Mouse (Mus musculus): ENCODE data around the gene Dnajc2.

The Dnajc2 gene

DNA sequence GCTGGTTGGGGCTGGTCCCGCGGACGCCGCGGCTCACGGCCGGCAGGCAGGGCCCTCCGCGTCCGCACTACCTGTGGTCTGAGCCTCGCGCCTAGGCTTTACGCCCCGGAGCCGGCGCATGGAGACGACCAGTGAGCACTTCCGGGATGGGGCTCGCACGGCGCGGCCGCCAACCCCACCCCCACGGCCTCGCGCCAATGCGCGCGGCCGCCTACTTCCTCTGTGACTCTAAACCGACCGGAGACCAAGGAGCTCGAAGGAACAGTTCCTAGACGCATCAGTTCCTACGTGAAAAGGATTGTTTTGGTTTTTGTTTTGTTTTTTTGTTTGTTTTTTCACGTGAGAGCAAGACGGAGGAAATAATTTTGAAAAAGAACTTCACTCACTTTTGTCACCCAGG is at the start of gene Dnajc2, which contains the start of gene Psmc2:
Gene Dnajc2, minus strand, starts transcription at position 199 of the 400 bp plus-strand sequence.
Gene Psmc2, plus strand, starts transcription at position 231 of the 400 bp plus-strand sequence.
- peak; percentile 88 for ATAC-seq (ENCODE audit: low TSS enrichment)

DNA sequence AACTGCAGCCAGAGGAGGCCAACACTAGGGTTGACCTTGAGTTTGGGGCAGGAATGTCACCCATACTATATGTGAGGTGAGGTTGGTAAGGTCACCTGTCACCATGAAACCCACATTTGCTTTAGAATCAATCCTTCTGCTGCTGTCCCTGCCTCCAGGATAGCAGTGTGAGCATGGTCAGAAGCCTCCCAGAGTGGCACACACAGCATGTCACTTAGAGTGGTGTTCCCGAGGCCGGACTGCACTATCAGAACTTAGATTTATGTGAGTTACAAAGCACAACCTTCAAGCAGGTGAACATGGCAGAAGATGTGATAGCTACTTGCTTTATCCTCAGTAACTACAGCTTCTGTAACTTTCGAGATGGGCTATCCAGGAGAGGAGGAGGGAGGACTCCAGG is 46.7 kb upstream of the Dnajc2 start:
- no peak for ATAC-seq (ENCODE audit: low TSS enrichment)

DNA sequence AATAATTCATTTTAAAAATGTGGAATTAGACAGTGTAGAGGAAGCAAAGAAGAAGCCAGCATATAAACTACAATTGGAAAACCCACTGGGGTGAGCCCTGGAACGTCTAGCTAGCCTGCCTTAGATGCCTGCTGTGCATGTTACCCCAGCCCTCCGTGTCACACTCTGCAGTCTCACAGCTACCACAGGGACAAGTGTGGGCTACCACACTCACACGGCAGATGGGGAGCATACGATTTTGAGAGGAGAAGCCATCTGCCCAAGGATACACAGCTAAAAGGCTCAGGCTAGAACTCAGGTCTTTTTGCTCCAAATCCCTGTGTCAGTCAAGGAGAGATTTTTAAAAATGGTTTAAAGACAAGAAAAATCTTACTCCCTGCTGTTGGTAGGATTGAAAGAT is 43.8 kb upstream of the Dnajc2 start:
- ATAC-seq (ENCODE audit: low TSS enrichment) = peak; percentile 91

DNA sequence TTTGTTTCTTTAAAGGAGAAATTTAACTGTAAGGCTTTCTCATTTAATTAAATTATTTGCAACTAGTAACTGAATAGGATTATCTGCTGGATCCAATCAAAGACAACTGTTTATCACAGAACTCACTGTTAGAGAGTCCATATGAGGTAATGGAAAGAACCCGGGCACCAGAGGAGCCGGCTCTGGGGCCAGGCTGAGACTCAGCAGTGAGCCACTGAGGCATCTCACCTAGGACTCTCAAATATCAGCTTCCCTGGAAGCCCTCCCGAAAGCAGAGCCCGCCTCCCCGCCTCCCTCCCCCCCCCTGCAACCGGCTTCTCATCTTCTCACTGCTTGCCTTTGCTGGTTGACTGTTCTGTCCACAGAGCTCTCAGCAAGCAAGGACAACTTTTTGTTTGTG is 42.6 kb upstream of the Dnajc2 start:
- ATAC-seq (ENCODE audit: low TSS enrichment) = no peak

GRCm38 (mm10) chr5:21826370-21826769 is 41.3 kb upstream of the Dnajc2 start:
- no peak for ATAC-seq (ENCODE audit: low TSS enrichment)

DNA sequence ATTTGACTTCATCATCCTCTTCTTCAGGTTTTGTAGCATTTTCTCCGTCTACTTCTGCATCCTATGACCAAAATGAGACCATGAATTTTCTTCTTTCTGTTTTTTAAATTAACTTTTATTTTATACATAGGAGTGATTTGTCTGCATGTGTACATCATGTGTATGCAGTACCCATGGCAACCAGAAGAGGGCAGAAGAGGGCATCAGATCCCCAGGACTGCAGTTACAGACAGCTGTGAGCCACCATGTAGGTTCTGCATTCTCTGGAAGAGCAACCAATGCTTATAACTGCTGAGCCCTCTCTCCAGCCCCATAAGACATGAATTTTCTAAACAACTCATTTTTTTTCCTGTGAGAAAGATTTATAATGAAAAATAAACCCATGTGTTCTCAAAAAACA is 28.9 kb upstream of the Dnajc2 start:
- no peak for ATAC-seq (ENCODE audit: low TSS enrichment)

DNA sequence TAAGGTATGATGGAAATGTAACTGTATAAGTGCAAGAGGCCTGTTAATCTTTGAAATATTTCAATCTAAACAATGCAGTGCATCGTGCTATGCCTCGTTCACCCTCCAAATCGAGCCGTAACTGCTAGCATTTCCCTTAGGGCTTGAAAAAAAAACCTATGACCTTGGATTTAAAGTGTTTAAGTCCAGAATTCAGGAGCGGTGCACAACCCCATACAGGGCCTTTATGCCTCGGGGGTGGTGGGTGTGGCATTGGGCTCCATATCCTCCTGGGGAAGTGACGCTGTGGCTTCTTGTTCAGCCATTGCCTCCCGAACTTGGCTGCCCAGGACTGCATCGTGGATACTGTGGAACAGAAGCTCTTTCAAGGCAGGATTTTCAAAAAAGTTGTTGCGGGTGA is 25.9 kb upstream of the Dnajc2 start:
- ATAC-seq (ENCODE audit: low TSS enrichment) = no peak

DNA sequence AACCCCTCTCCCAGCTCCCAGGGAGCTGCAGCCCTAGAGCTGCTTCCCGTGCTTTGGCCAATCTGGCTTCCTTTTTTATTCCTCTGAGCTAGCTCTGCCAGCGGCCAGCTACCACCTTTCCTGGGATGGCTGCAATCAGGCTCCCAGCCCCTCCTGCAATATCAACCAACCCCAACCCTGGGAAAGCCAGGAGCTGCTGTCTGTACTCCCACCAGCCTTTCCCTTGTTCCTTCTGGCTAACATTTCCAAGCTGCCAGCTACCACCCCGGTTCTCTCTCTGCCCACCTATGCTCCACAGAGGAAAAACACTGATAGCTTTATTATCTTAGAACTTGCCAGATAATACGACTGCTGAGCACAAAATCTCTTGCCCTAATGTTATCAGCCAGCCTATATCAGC is 19.8 kb upstream of the Dnajc2 start:
- ATAC-seq (ENCODE audit: low TSS enrichment) = peak; percentile 82

DNA sequence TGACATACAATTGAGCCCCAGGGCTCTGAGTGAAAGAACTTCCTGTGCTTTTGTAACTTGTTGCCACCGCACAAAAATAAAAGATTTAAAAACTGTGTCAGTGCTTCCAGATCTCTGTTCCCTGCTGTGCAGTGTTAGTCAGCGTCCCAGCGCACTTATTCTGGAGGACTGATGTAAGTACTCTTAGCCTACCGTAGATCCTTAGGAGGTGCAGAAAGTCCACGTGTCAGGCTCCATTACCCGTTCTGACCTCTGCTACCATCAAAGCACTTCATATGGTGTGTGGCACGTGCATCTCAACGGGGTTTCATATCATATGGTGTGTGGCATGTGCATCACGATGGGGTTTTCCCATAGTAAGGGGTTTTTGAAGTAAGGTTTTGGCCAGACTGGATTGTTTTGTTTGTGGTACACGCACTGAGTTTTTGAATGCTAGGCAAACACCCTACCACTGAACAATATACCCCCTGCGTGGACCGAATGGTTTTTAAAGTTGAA is 18.7 kb upstream of the Dnajc2 start:
- 0 out of 2 replicates have a peak, but pooled peaks have one; percentile 26 for ATAC-seq (ENCODE audit: low TSS enrichment)

DNA sequence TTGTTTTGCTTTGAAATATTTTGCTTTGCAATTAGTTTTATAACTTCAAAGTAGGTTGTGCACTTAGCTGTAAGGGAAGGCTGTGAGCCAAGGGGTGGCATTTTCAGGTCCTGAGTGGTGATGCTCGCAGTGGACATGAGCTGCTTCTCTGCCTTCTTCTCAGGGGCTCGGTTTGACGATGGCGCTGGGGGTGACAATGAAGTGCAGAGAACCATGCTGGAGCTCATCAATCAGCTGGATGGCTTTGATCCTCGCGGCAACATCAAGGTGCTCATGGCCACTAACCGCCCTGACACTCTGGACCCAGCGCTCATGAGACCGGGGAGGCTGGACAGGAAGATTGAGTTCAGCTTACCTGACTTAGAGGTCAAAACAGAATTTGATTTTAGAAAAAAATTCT is 17.9 kb upstream of the Dnajc2 start:
- no peak for ATAC-seq (ENCODE audit: low TSS enrichment)

DNA sequence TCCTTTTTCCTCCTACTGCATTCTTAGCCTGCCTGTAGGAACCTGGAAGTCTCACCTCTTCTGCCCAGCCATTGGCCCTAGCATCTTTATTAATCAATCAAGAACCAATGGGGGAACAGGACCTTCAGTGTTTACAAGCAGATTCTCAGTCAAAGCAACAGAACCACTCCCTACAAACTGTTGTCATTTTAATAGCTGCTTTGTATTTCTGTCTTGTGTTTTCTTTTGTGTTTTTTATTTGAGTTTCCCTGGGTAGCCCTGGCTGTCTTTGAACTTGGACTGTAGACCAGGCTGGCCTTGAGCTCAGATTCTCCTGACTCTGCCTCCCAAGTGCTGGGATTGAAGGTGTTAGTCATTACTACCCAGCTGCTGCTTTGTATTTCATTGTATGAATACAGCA is 7.1 kb upstream of the Dnajc2 start:
- no peak for ATAC-seq (ENCODE audit: low TSS enrichment)

- no peak for ATAC-seq (ENCODE audit: low TSS enrichment)
Observed at GRCm38 (mm10) chr5:21789061-21789460, 4.0 kb upstream of the Dnajc2 start.

DNA sequence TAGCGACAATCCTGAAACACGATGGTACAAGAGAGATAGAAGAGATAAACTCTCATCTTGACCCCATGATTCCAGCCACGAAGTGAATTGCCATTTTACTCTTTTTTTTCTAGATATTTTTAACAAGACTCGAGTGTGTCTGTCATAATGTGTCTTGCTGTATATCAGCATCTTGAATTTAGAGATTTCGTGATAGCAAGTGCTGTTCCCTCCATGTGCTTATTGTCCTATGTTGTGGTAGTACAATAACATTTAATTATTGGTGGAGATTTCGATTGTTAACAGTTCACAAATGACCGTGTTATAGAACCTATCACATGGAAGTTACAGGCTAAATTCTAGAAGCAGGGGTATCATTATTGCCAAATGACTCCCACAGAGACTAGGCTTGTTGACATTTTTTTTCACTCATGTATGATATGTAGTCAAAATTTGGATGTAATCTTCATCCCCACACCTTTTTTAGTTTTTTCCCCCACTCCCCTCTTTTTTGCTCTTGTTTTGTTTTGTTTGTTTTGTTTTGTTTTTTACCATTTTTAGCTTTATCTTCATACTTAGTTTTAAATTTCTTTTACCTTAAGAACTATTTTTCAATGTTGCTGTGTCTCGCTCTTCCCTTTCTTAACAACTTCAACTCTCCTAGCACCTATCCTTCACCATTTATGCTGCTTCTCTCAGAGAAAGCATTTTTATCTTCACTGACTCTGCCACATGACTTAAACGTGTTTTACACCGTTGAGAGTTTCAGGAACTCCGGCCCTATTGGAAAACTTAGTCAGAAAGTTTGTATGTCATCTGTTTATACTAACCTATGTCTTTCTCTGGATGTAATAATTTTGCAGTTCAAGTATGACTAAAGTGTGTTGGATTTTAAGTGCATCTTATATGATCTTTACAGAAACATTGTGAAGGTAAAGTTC is 2.4 kb upstream of the Dnajc2 start:
- ATAC-seq (ENCODE audit: low TSS enrichment) = no peak

DNA sequence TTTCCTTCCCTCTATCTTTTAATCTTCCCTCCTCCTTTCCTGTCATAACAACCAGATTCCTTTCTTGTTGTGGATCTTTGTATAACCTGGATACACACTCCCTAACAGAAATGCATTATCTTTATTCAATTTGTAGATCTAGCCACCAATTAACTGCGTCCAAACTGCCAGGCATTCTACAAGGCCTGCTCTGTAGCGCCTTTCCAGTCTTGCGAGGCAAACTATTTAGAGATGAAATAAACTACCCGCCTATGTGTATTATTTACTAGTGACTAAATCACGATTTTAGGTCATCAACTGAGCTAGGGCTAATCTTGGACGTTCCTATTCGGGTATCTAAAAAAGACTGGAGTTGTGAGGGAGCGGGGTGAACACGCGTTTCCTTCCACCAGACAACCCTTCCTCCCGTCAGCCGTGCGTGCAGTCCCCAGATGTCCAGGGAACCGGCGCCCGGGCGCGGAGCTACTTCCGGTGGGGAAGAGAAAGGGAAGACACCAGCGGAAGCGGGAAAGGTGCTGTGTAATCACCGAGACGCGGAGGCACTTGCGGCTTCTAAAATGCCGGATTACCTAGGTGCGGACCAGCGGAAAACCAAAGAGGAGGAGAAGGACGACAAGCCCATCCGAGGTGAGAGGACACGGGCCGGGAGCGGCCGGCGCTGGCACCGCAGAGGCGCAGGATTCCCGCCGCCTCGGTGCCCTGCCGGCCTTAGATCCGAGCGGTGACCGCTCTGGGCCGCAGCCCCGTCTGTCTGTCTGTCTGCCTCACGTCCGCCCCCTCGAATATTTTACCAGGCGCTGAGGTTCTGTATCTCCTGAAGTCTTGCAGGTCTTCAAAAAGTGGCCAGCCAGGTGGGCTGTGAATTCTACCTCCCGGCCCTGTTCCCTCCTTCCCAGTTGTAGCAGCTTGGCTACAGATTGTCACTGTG is 1.5 kb upstream of the Dnajc2 start:
- ATAC-seq (ENCODE audit: low TSS enrichment) = peak; percentile 94

- ATAC-seq (ENCODE audit: low TSS enrichment) = no peak
Observed at GRCm38 (mm10) chr5:21785776-21786175, 725 bp upstream of the Dnajc2 start.

DNA sequence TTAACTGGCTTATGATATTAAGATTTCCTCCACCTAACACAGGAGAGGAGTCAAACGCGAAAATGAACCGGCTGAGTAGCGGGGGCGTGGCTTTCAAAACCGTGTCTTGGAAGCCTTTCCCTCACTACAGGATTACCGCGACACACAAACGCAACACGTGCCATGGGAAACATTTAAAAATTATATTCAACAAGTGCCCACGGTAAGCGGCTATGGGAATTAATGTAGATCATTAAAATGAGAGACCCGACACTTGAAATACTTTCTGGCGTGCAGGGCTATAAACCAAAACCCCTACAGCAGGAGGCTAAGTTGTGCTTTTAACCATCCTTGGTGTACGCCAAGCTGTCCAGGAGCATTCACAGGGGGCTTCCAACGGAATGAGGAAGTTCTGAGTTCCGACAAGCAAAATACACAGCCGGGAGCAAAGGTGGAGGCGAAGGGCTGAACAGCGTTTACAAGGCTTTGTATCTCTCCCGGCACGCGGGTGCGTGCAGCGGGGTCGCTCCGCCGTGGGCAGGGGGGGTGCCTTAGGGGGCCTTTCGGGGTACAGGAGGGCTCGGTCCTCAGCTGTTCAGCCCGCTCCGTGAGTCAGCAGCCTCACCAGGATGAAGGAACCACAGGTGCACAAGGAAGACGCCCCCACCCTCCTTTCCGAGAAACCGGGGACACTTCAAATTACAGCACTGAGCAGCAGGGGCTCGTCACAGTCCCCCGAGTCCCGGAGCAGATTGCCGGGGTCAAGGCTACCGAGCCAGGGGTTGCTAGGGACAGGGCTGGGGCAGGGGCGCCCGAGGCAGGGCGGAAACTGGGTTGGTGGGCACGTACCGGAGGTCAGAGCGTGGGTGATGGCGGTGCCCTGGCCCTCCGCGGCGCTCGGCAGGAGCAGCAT is 644 bp downstream of the Dnajc2 start:
- ATAC-seq (ENCODE audit: low TSS enrichment) = peak; percentile 22

- ATAC-seq (ENCODE audit: low TSS enrichment) = no peak
Observed at GRCm38 (mm10) chr5:21776491-21776890, 8.6 kb downstream of the Dnajc2 start.

- ATAC-seq (ENCODE audit: low TSS enrichment) = peak; percentile 70
Observed at GRCm38 (mm10) chr5:21769841-21770240, 15.2 kb downstream of the Dnajc2 start.

DNA sequence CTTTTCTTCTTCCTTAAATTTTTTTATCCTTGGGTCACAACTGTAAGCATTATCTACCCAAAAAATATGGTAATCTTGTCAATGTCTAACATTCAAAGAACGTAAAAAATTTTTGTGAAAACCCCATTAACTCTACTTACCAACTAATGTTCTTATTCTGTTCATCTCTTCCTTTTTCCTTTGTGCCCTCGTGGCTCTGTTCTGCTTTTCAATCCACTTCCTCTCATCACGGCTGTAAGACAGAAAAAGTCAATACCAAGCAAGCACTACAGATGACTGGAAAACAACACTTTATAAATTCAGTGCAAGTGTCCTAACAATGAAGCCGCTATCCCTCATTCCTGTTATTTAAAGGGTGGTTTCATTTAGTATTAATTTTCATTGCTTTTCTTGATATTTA is 16.5 kb downstream of the Dnajc2 start:
- no peak for ATAC-seq (ENCODE audit: low TSS enrichment)

DNA sequence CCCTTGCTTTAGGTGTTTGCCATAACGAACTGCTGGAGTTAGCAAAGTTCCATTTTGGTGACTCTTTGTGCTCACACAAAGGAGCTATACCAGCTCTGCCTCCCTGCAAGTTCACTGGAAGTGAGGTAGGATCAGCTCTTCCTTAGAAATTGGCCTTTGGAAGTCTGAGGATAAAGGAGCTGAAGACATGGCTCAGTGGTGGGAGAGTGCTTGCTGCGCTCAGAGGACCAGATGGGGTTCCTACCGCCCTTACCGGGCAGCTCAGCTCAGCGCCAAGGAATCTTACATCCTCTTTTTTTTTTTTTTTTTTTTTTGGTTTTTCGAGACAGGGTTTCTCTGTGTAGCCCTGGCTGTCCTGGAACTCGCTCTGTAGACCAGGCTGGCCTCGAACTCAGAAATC is 39.1 kb downstream of the Dnajc2 start:
- peak; percentile 55; the same call in 1 of the 2 replicates for ATAC-seq (ENCODE audit: low TSS enrichment)

- no peak for ATAC-seq (ENCODE audit: low TSS enrichment)
Observed at GRCm38 (mm10) chr5:21744651-21745050, 40.4 kb downstream of the Dnajc2 start.
